Mouse (Mus musculus) limb, embryonic 15.5 days (tissue): Measurements from ENCODE around the gene Mecom. TPM values are rescaled to one million over a fixed set of nuclear protein-coding genes. Genes with fewer than 3 reads are reported as not detected.

Experiments used
- ATAC-seq: fragments of 200-750 bp; cut with Nextera tagmentation; 2 replicates; pipeline ENCODE4 v1.8.0; 2017; ENCODE audit warnings: low read depth, moderate TSS enrichment; ENCODE audit not compliant: insufficient number of reproducible peaks, low FRiP score, low TSS enrichment
- H3K27ac ChIP-seq: fragments of 300-500 bp; sonication (generic); 2 replicates; pipeline ENCODE4 v1.5.1; 2015; ENCODE audit warnings: moderate library complexity, mild to moderate bottlenecking, inconsistent platforms
- H3K27me3 ChIP-seq: fragments of 300-500 bp; sonication (generic); 2 replicates; pipeline ENCODE4 v1.6.1; 2015; ENCODE audit warnings: inconsistent platforms
- H3K36me3 ChIP-seq: fragments of 300-500 bp; sonication (generic); 2 replicates; pipeline ENCODE4 v1.6.1; 2015; ENCODE audit warnings: inconsistent platforms
- H3K4me1 ChIP-seq: fragments of 300-500 bp; sonication (generic); 2 replicates; pipeline ENCODE4 v1.6.1; 2015; ENCODE audit warnings: inconsistent platforms
- H3K4me2 ChIP-seq: fragments of 300-500 bp; sonication (generic); 2 replicates; pipeline ENCODE4 v1.6.1; 2015; ENCODE audit warnings: mild to moderate bottlenecking, inconsistent platforms
- H3K4me3 ChIP-seq: fragments of 300-500 bp; sonication (generic); 2 replicates; pipeline ENCODE4 v1.5.1; 2015; ENCODE audit warnings: mild to moderate bottlenecking, inconsistent platforms
- H3K9ac ChIP-seq: fragments of 300-500 bp; sonication (generic); 2 replicates; pipeline ENCODE4 v1.6.1; 2015; ENCODE audit warnings: inconsistent platforms
- H3K9me3 ChIP-seq: fragments of 300-500 bp; sonication (generic); 2 replicates; pipeline ENCODE4 v1.6.1; 2016; ENCODE audit warnings: inconsistent platforms
- WGBS: fragments of 180-500 bp; shearing (Covaris S2); methylation state at CpG from one replicate; pipeline ENCODE4 v1.1.7; 2015; 5-methylcytosine and 5-hydroxymethylcytosine counted together
- polyA plus RNA-seq: library from polyadenylated mRNA; unstranded; fragments of >200 nt; fragmentation: Nextera tagmentation; extraction: Ambion mirVana; gene quantifications from 2 replicates; pipeline ENCODE4 v1.2.1, GENCODE M21; 2015

Gene Mecom
- polyA plus RNA-seq, 1 experiment from 2014 or later: 38.4 TPM

GRCm38 (mm10) chr3:30453546-30454455 is 94.0 kb downstream of the Mecom start:
- H3K4me1 ChIP-seq: peaks cover 8% of the 10 kb centered on the region; the same call in 1 of the 2 replicates
- no peak overlapping the region for H3K9ac ChIP-seq
- H3K36me3 ChIP-seq: no peaks in the 10 kb centered on the region
- ATAC-seq: no peak
- 47% methylated on average over 15 of the region's 15 CpGs for WGBS
- H3K4me2 ChIP-seq: no peak overlapping the region
- H3K27me3 ChIP-seq: no peaks in the 10 kb centered on the region
- no peaks in the 10 kb centered on the region for H3K9me3 ChIP-seq
- H3K27ac ChIP-seq: no peak overlapping the region
- H3K4me3 ChIP-seq: no peak overlapping the region

- no peaks in the 10 kb centered on the region for H3K27me3 ChIP-seq
- H3K4me3 ChIP-seq: no peak overlapping the region
- peaks cover 8% of the 10 kb centered on the region; the same call in 1 of the 2 replicates for H3K4me1 ChIP-seq
- WGBS: 47% methylated on average over 6 of the region's 6 CpGs
- H3K9me3 ChIP-seq: no peaks in the 10 kb centered on the region
- no peak overlapping the region for H3K27ac ChIP-seq
- no peak overlapping the region for H3K4me2 ChIP-seq
- no peak for ATAC-seq
- no peaks in the 10 kb centered on the region for H3K36me3 ChIP-seq
- H3K9ac ChIP-seq: no peak overlapping the region
Observed at GRCm38 (mm10) chr3:30453046-30453445, 94.8 kb downstream of the Mecom start.

- H3K27me3 ChIP-seq: no peaks in the 10 kb centered on the region
- H3K4me3 ChIP-seq: no peak overlapping the region
- no peaks in the 10 kb centered on the region for H3K36me3 ChIP-seq
- 66% methylated on average over 7 of the region's 7 CpGs for WGBS
- no peak overlapping the region for H3K9ac ChIP-seq
- no peak overlapping the region for H3K27ac ChIP-seq
- H3K9me3 ChIP-seq: no peaks in the 10 kb centered on the region
- ATAC-seq: no peak
- peaks cover 8% of the 10 kb centered on the region; the same call in 1 of the 2 replicates for H3K4me1 ChIP-seq
- H3K4me2 ChIP-seq: no peak overlapping the region
Observed at GRCm38 (mm10) chr3:30452511-30452910, 95.3 kb downstream of the Mecom start.

- H3K4me2 ChIP-seq: no peak overlapping the region
- no peaks in the 10 kb centered on the region for H3K9me3 ChIP-seq
- no peak overlapping the region for H3K27ac ChIP-seq
- no peak overlapping the region for H3K4me3 ChIP-seq
- no peaks in the 10 kb centered on the region for H3K27me3 ChIP-seq
- ATAC-seq: no peak
- no peak overlapping the region for H3K9ac ChIP-seq
- H3K4me1 ChIP-seq: peaks cover 18% of the 10 kb centered on the region
- no peaks in the 10 kb centered on the region for H3K36me3 ChIP-seq
- WGBS: 78% methylated on average over 10 of the region's 10 CpGs
Observed at GRCm38 (mm10) chr3:30450206-30450965, 97.4 kb downstream of the Mecom start.

GRCm38 (mm10) chr3:30448624-30449023 is 99.2 kb downstream of the Mecom start:
- H3K9me3 ChIP-seq: no peaks in the 10 kb centered on the region
- 88% methylated on average over 1 of the region's 1 CpGs for WGBS
- peaks cover 17% of the 10 kb centered on the region for H3K4me1 ChIP-seq
- H3K9ac ChIP-seq: no peak overlapping the region
- H3K27ac ChIP-seq: no peak overlapping the region
- no peak overlapping the region for H3K4me3 ChIP-seq
- no peak for ATAC-seq
- no peaks in the 10 kb centered on the region for H3K36me3 ChIP-seq
- no peaks in the 10 kb centered on the region for H3K27me3 ChIP-seq
- H3K4me2 ChIP-seq: no peak overlapping the region

- WGBS: 55% methylated on average over 6 of the region's 6 CpGs
- ATAC-seq: no peak
- H3K27ac ChIP-seq: peak overlapping the region; percentile 61
Observed at GRCm38 (mm10) chr3:30445970-30446442, 101.8 kb downstream of the Mecom start.

GRCm38 (mm10) chr3:30445247-30445969 is 102.4 kb downstream of the Mecom start:
- H3K4me3 ChIP-seq: no peak overlapping the region
- no peak overlapping the region for H3K9ac ChIP-seq
- 48% methylated on average over 4 of the region's 4 CpGs for WGBS
- no peaks in the 10 kb centered on the region for H3K9me3 ChIP-seq
- no peaks in the 10 kb centered on the region for H3K27me3 ChIP-seq
- no peaks in the 10 kb centered on the region for H3K36me3 ChIP-seq
- H3K27ac ChIP-seq: peak overlapping the region; percentile 61
- no peak overlapping the region for H3K4me2 ChIP-seq
- ATAC-seq: peak; percentile 80
- peaks cover 10% of the 10 kb centered on the region for H3K4me1 ChIP-seq

More at GRCm38 (mm10) chr3:30445970-30446442, 101.8 kb downstream of the Mecom start:
- no peaks in the 10 kb centered on the region for H3K36me3 ChIP-seq
- H3K9ac ChIP-seq: no peak overlapping the region
- H3K4me3 ChIP-seq: no peak overlapping the region
- H3K27me3 ChIP-seq: no peaks in the 10 kb centered on the region
- H3K4me1 ChIP-seq: peaks cover 10% of the 10 kb centered on the region
- no peak overlapping the region for H3K4me2 ChIP-seq
- no peaks in the 10 kb centered on the region for H3K9me3 ChIP-seq

GRCm38 (mm10) chr3:30441646-30442045 is 106.2 kb downstream of the Mecom start:
- Histone ChIP-seq H3K27ac (no peak overlapping the region), H3K4me2 (no peak overlapping the region), H3K27me3 (no peaks in the 10 kb centered on the region), H3K9ac (no peak overlapping the region), H3K4me1 (peaks cover 15% of the 10 kb centered on the region), H3K9me3 (no peaks in the 10 kb centered on the region), H3K4me3 (no peak overlapping the region), H3K36me3 (no peaks in the 10 kb centered on the region)
- ATAC-seq: no peak

- Histone ChIP-seq H3K9me3 (no peaks in the 10 kb centered on the region), H3K27me3 (no peaks in the 10 kb centered on the region), H3K9ac (no peak overlapping the region), H3K27ac (no peak overlapping the region), H3K4me2 (no peak overlapping the region), H3K4me1 (peaks cover 5% of the 10 kb centered on the region; the same call in 1 of the 2 replicates), H3K4me3 (no peak overlapping the region), H3K36me3 (no peaks in the 10 kb centered on the region)
- whole genome bisulfite sequencing: 36% methylated on average over 7 of the region's 7 CpGs
- ATAC-seq: no peak
Observed at GRCm38 (mm10) chr3:30438007-30438406, 109.8 kb downstream of the Mecom start.

- no peak overlapping the region for H3K9ac ChIP-seq
- 82% methylated on average over 6 of the region's 6 CpGs for WGBS
- no peaks in the 10 kb centered on the region for H3K36me3 ChIP-seq
- no peak overlapping the region for H3K4me3 ChIP-seq
- H3K27me3 ChIP-seq: no peaks in the 10 kb centered on the region
- ATAC-seq: no peak
- peaks cover 5% of the 10 kb centered on the region; the same call in 1 of the 2 replicates for H3K4me1 ChIP-seq
- no peaks in the 10 kb centered on the region for H3K9me3 ChIP-seq
- no peak overlapping the region for H3K4me2 ChIP-seq
- no peak overlapping the region for H3K27ac ChIP-seq
Observed at GRCm38 (mm10) chr3:30436561-30436960, 111.2 kb downstream of the Mecom start.

- H3K9me3 ChIP-seq: no peaks in the 10 kb centered on the region
- ATAC-seq: no peak
- no peak overlapping the region for H3K27ac ChIP-seq
- H3K27me3 ChIP-seq: no peaks in the 10 kb centered on the region
- H3K4me3 ChIP-seq: no peak overlapping the region
- no peak overlapping the region for H3K9ac ChIP-seq
- WGBS: 68% methylated on average over 9 of the region's 9 CpGs
- no peak overlapping the region for H3K4me2 ChIP-seq
- peaks cover 5% of the 10 kb centered on the region; the same call in 1 of the 2 replicates for H3K4me1 ChIP-seq
- H3K36me3 ChIP-seq: no peaks in the 10 kb centered on the region
Observed at GRCm38 (mm10) chr3:30436131-30436530, 111.7 kb downstream of the Mecom start.
